Mouse (Mus musculus): ENCODE results near the gene Atp1a2.

Gene Atp1a2

DNA sequence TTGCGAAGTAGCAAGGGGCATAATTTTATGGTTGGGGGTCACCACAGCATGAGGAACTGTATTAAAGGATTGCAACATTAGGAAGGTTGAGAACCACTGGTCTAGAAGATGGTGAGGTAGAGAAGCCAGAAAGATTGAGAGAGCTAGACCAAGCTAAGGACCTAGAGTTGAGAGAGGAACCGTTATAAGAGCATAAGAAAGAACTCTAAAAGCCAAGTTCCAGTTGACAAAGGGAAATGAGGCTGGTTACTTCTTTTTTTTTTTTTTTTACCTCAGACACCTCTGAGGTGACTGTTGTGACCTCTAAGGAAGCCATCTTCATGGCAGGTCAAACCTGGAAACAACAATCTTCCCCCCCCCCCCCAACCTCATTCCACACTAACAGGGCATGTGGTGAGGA is 7.3 kb upstream of the Atp1a2 start:
- in situ Hi-C loops (cut with MboI), result no loop called here

DNA sequence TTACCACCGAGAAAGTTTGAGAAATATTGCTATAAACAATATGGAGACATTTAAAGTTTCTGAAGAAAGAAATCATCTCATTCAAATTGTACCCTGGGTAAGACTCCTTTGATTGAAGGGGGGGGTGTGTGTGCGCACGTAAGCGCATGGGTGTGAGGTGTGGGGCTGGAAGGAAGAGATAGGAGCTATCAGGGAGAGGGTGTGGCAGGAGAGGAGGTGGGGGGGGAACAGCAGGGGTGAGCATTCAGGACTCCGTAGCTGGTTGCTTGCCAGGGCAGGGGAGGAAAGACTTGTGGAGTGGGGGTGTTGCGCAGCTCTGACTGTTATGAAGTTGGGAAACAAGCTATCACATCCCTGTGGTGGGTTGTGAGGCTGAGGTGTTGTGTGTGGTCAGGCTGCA is 6.6 kb upstream of the Atp1a2 start:
- in situ Hi-C loops (cut with MboI), result no loop called here

DNA sequence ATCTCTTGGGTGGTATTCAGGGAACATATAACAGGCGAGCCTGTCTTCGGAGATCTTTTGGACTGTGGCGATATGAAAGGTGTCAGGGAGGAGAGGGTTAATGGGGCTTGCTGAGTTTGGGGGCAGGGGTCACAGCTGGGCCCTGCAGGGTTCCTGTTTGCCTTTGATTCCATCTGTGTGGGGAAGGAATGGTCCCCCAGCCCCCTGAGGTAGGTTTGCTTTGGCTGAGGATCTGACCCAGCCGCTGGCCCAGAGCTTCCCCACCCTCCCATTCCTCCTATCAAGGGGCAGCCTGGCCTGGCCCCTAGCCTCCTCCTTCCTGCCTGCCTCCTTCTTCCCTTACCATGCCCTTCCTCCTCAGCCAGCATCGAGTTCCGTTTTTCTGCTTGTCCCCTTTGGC is 5.0 kb upstream of the Atp1a2 start:
- in situ Hi-C loops (cut with MboI), result no loop called here

DNA sequence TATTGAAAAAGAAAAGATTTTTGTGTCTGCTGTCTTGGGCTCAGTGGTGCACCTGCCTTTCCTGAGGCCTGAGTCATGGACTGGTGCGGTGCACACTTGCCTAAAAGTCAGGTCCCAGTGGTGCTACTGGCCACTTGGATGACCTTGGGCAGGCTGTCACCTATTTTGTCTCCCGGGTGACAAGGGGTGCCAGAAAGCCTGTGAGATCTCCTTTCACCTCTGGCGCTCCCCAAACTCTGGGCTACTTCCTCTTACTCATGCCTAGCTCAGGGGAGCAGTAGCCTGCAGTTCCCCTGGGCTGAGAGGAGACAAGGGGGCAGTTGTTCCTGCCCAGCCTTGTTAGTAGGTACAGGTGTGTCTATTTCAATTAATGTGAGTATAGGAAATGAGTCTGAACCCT is 4.4 kb upstream of the Atp1a2 start:
- in situ Hi-C loops (cut with MboI), result no loop called here

DNA sequence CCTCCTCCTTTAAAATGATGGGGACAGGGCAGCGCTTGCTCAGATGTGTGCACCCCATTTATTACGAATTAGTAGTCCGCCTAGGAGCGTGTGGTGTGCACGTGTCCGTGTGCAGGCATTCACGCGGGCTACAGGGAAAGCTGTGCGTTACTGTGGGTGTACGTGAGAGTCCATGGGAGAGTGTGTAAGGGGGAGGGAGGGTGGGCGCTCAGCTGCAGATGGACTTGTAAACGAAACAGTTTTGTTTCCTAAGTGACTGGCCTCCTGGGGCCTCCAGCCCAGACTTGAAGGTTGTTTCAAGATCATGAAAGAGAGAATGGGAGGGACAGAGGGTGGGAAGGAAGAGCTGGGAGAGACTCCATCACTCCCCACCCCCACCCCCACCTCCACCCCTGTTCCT is 3.3 kb upstream of the Atp1a2 start:
- in situ Hi-C loops (cut with MboI), result no loop called here

DNA sequence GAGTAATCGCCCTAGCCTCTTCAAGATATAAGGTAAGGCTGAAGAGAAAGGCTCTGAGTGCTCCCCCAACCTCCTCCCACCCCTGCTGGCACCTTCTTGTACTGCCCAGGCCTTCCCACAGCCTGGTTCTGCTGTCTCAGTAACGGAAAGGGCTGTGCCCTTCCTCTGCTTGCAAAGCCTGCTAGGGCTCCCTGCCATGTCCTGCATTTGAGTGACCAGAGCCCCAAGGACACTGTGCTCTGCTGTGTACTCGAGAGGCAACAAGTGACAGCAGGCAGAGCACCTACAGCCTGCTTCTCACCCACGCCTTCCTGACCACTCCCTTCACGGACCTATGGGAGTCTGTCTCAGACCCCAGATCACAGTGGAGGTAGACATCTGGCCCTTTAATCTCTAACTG is 2.4 kb upstream of the Atp1a2 start:
- in situ Hi-C loops (cut with MboI), result no loop called here

DNA sequence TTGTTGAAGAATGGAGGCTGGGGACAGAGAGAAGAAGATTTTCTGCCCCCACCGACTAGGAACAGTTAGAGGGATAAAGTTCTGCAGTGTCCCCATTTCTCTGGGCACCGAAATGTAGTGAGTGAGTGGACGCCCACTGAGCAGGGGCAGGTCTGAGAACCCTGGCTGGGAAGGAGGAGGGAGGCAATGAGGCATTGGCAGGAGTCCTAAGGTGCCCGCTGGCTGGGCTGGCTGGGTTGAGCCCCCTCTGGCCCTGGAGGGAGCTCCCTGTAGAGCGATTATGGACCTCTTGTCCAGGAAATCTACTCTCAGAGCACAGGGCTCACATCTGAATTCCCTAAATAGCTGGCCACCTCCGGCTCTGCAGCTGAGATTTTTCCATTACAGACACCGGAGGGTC is 1.7 kb upstream of the Atp1a2 start:
- in situ Hi-C loops (cut with MboI), result no loop called here

DNA sequence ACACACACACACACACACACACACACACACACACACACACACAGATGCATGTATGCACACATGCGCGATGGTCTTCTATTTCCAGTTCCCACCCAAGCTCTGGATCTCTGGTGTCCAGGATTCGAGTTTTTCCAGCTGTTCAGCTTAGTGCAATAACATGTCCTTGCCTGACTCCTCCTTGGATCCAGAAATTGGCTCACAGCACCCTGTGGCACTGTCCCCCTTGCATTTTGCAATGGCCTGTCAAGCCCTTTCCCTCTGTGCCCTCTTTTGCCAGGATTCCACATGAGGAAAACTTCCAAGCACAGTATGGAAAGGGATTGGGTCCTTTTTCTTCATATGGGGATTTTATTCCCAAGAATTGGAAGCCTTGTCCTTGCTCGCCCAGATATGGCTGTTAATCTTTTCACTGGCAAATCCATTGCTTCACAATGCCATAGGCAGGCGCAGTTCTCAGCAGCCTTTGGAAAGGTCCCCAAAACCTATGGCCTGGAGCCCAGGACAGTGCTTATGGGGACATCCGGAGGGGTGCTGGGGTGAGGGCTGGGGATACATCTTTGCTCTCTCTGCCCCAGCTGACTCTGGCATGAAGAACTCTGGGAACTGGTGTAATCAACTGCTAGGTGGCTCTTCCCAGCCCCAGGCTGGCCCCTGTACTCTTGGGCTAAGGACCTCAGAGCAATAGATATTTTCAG is 901 bp downstream of the Atp1a2 start:
- in situ Hi-C loops (cut with MboI), result no loop called here

DNA sequence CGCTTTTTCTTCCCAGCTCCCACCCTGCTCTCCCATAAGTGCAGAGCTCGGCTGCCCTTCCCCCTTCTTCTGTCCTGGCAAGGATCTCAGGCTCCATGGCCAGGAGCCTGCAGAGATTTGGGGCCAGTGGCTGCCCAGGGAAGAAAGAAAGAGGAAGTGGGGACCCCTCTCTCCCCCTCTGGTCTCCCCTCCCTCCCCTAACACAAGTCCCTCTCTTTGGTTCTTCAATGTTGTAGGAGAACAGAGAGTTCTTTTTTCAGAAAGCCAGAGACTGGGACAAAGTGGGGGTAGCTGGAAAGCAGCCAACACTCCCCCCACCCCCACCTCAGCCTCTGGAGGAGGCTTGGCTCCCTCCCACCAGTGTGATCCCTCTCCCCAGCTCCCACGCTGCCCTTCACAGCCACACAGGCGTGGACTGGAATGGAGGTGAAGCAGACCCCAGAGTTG is 2.1 kb downstream of the Atp1a2 start:
- in situ Hi-C loops (cut with MboI), result no loop called here

DNA sequence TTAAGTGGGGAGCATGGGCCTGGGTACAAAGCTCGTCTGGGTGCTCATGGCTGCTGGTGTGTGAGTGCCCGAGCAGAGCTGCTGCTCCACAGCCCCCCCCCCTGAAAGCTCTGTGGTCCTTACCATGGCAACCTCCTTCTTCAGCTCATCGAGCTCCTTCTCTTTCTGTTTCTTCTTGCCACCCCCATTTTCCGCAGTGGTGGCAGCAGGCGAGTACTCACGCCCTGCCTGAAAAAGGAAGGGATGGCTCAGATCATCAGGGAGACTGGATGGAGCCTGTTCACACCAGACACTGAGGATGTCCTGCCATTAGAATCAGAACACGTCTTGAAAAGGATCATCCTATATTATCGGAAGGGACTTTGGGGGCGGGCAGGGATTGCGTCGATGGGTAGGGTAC is 4.4 kb downstream of the Atp1a2 start:
- in situ Hi-C loops (cut with MboI), result no loop called here

DNA sequence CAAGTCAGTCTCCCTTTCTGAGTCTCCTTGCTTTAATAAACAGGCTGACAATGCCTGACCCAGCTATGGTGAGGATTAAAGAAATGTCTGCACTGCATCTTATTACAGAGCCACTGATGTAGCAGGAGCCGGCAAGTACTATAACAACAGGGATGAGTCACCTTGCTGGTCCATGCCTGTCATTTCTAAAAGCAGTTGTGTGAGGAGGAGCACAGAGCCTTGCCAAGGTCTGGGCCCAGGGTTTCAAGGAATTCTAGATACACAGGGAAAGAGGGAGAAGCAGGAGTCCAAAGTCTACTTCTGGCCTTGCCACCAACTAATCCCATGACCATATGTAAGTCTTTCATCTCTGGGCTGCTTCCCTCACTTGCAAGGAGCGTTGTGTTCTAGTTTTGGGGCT is 5.0 kb downstream of the Atp1a2 start:
- in situ Hi-C loops (cut with MboI), result no loop called here

DNA sequence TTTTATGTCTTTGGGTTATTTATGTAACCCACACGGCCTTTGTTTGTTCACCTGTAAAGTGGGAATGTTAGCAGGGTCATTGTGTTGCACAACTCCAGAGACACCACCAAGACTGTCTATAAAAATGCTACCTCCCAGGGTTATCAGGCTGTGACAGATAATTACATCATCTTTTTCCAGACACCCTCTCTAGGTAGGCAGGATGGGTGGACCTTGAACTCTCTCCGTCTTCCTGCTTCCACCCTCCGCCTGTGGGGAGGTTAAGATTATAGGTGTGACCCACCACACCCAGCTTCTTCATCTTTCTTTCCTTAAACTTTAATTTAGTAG is 8.3 kb downstream of the Atp1a2 start:
- in situ Hi-C loops (cut with MboI), result no loop called here

DNA sequence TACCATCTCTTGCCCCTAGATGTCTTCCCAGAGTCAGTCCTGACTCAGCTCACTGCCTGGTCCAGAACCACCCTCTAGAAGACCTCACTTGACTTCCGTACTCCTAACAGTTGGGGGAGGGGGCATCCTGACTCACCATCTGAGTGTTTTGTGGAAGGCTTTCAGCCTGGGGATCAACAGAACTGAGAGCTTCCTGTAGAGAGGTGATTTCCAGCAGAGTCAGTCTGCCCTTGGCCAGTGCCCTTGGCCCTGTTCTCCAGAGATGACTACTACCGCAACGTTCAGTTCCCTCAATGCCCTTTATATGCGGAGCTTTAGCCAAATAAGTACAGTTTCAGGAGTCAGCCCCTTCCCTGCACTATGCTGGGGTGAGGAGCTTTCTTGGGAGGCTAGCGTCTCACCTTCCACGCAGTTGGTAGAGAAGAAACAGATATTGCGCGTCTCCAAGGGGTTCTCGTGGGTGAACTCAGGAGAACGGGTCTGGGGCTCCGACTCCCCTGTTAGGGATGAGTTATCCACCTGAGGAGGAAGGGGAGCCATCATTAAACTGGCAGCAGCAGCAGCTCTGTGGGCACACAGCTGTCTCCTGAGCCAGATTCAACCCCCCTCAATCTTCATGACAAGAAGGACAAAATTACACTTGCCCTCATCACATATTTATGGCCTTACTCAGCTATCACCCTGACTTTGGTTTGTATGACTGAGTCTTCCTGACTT is 8.8 kb downstream of the Atp1a2 start:
- in situ Hi-C loops (cut with MboI), result no loop called here

DNA sequence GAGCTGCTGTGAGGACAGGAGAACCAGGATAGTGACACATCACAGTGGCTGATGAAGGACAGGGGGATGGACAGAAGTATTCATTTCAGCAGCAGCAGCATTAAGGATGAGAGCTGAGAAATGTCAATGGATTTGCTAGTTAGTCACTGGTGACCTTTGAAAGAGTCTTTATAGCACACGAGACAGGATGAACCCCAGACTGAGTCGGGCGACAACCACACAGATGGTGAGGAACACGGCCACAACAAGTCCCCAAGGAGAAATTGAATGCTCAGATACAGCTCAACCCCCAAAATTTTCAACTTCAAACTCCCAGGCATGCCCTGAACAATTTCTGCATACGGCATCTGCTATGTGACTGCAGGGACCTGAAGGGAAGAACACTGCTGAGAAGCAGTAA is 11.1 kb downstream of the Atp1a2 start:
- in situ Hi-C loops (cut with MboI), result no loop called here

DNA sequence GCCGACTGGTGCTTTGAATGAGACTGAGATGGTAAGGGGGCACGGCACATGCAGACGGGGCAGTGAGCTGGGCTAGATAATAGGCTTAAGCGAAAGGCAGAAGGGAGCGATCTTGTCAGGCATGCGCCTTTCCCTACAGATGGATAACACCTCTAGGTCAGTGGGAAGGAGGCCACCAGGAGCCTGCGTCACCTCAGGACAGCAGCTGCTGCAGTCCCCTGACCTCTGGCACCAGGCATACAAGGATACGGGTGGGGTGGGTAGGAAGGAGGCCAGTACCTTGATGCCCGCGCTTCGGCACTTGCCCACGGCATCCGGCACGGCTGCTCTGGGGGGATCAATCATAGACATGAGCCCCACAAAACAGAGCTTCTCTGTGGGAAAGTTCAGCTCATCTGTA is 13.6 kb downstream of the Atp1a2 start:
- in situ Hi-C loops (cut with MboI), result no loop called here

DNA sequence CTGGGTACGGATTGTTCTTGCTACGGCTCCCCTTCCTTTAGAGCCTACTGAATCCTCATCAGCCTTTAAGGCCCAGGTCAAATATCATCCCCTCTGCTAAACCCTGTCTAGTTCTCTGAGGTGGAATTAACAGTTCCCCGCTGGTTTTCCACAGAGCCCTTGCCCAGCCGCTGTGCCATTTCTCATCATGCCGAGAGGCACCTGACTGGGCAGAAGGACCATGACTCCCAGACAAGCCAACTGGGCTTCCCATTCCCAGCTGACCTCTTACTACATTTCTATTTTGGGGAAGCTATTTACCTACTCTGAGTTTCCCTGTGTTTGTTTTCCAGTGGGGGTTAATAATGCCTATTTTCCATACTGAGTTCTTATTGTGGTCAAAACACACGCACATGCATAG is 14.8 kb downstream of the Atp1a2 start:
- in situ Hi-C loops (cut with MboI), result no loop called here

DNA sequence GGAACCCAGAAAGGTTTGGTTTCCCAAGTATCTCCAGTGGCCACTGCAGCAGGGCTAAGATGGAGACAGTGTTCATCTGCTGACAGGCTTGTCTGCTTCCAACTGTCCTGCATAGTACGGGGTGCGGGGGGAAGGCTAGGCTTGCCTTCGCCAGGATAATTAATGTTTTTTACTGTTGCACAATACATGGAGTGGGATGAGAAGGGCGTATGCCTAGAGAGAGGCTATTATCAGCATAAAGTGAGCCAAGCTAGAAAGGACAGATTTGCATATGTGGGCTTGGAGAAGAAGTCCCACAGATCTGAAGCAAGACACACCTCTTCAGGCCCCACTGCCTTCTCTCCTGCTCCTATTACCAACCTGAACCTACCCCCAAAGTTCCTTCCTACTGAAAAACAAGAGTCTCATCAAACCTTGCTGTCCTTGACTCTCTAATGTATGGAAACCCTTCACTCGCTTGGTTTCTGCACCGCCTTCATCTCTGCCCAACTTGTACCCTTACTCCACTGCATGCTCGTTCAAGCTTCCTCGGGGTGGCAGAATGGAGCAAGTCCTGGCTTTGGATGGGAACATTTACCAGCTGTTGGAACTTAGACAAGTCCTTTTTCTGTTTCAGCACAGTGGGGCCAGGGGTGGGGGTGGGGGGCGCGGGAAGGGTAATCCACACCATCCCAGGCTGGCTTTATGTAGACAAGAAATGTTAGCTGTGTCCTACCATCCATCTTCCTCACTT is 16.2 kb downstream of the Atp1a2 start:
- in situ Hi-C loops (cut with MboI), result no loop called here

DNA sequence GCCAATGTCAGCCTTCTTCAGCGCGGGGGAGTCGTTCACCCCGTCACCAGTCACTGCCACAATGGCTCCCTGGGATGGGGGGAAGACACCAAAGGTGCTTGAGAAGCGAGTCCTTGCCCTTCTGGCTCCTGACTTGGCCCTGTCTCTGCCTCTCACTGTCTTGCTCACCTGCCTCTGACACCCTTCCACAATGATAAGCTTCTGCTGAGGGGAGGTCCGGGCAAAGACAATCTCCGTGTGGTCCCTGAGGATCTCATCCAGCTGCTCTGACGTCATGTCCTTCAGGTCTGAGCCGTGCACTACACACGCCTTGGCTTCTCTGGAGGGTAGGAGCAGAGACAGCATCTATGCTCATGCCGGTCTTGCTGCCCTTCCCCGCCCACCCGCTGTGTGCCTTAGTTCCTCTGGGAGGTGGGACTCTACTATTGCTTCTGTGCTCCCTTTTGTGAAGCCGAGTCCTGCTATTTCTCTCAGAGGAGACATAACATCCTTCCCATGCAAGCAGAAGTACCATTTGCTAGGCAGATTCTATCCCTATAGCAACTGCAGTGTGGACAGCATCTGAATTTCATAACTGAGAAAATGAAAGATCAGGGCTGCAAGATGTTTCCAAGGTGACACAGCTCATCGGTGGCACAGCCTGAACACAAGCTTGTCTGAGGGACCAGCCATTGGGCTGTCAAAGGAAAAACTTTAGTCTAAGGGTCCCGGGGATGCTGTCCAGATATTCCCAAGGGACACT is 17.9 kb downstream of the Atp1a2 start:
- in situ Hi-C loops (cut with MboI), result no loop called here

DNA sequence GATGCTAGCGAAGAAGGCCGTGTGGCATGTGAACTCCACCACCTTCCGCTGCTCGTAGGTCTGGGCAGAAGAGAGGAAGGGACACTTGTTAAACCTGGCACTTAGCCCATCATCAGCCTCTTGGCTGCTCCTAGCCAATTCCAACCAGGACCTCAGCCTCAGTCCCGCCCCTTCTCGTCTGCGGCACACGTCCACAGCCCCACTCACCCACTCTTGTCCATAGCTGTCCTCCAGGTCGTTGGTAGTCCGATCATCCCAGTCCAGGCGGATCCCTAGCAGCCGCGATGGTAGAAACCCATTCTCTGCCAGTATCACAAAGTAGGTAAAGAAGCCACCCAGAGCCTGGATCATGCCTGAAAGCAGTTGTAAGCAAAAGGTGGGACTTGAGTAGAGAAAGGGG is 19.5 kb downstream of the Atp1a2 start:
- in situ Hi-C loops (cut with MboI), result no loop called here

DNA sequence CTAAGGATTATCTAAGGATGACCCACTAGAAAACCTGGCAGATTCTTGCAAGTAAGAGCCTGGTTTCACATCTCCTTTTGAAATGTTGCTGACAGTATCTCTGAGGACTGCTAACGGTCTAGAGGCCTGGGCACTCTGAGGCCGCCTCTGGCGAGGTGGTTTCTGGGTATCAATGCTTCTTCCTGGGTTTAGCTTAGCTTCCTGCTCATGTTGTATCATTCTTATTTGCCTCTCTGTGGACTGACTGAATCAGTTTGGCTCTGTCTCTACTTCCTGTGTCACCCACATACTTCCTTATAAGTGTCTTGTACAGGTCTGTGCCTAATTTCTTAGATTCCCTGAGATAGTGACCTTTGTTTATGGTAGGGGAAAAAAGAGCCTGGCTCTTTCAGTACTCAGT is 20.7 kb downstream of the Atp1a2 start:
- in situ Hi-C loops (cut with MboI), result no loop called here

DNA sequence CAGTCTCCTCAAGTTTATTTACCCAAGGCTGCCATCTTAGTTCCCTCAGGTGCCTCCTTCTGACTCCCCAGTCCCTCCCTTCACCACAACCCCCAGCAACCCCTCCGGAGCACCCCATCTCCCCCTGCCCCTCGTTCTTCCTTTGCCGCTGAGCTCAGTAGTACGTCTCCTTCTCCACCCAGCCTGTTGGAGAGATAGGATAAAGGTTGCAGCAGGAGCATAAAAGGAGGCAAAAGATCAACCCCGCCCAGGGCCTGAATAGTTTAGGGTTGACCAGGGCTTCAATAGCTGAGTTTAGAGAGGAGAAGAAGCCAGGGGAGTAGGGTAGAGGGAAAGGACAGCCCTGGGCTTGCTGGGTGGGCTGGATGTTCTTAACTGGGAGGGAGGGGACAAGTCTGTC is 23.3 kb downstream of the Atp1a2 start:
- in situ Hi-C loops (cut with MboI), result no loop called here

DNA sequence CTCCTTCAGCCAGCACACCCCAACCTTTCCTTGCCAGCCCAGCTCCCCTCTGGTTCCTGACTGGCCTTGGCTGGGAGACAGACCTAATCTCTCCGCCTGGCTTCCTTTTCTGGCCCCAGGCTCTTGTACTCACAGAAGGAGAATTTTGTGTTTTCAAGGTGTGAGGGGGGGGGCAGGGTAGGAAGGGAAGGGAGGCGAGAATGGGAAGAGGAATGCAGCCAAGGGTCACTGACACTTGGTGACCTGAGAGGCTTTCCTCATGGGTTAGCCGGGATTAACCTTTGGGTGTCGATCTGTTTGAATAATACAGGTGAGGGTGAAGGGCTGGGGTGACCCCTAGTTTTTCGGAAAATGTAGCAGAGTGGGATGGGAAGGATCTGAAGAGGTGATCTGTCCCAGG is 23.7 kb downstream of the Atp1a2 start:
- in situ Hi-C loops (cut with MboI), result no loop called here

DNA sequence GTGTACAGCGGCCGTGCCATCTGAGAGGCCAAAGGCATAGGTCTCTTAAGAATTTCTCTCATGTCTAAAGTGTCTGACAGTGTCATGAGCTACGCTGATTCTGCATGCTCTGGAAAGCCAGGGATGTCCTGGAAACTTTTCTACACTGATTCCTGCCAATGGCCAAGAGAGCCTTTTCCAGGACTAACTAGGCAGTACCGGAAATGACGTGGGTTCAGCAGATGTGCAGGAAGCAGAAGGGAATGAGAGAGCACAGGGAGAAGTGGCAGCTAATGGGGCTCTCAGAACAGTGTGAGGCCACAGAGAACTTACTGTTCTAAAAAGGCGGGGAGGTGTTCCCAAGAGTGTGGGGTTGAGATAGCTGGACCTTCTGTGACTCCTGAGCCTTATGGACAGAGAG is 24.5 kb downstream of the Atp1a2 start:
- in situ Hi-C loops (cut with MboI), result no loop called here

Data from mature B cell (primary cell).